Mouse (Mus musculus): ENCODE data around the gene Pak7. TPM values are rescaled to one million over a fixed set of nuclear protein-coding genes. Genes with fewer than 3 reads are reported as not detected.
"Not testable (repeated sequence)": the region's sequence is repeated elsewhere in the genome, so short reads cannot be mapped to it uniquely, and the experiment has no call there.

The Pak7 gene
- polyA plus RNA-seq, 1 experiment from 2014 or later: 17.2 TPM

GRCm38 (mm10) chr2:136350459-136350858 is 37.3 kb downstream of the Pak7 start:
- no peaks in the 10 kb centered on the region for H3K4me1 ChIP-seq (replicated peaks; ENCODE audit: control insufficient read depth, insufficient read depth, low read length)
- no peaks in the 10 kb centered on the region for H3K36me3 ChIP-seq (ENCODE audit: control insufficient read depth, insufficient read depth, low read length)
- no peaks in the 10 kb centered on the region for H3K27me3 ChIP-seq (ENCODE audit: control insufficient read depth, insufficient read depth, low read length)
- no peak overlapping the region for H3K4me2 ChIP-seq (replicated peaks; ENCODE audit: low read depth, low read length)
- H3K4me3 ChIP-seq (ENCODE audit: low read depth, low read length): no peak overlapping the region
- no peaks in the 10 kb centered on the region for H3K9me3 ChIP-seq (ENCODE audit: control insufficient read depth, low read length)
- no peak overlapping the region for H3K27ac ChIP-seq (ENCODE audit: low read depth, low read length)
- WGBS: 78% methylated on average over 3 of the region's 3 CpGs
- no peak overlapping the region for H3K9ac ChIP-seq (ENCODE audit: low read depth, low read length)
- ATAC-seq (ENCODE audit: low FRiP score): no peak
- DNase-seq (ENCODE audit: low spot score): no peak

- H3K4me2 ChIP-seq (replicated peaks; ENCODE audit: low read depth, low read length): no peak overlapping the region
- no peak overlapping the region for H3K9ac ChIP-seq (ENCODE audit: low read depth, low read length)
- DNase-seq (ENCODE audit: low spot score): no peak
- no peak overlapping the region for H3K4me3 ChIP-seq (ENCODE audit: low read depth, low read length)
- 87% methylated on average over 8 of the region's 8 CpGs for WGBS
- no peaks in the 10 kb centered on the region for H3K9me3 ChIP-seq (ENCODE audit: control insufficient read depth, low read length)
- no peaks in the 10 kb centered on the region for H3K27me3 ChIP-seq (ENCODE audit: control insufficient read depth, insufficient read depth, low read length)
- no peaks in the 10 kb centered on the region for H3K36me3 ChIP-seq (ENCODE audit: control insufficient read depth, insufficient read depth, low read length)
- H3K4me1 ChIP-seq (replicated peaks; ENCODE audit: control insufficient read depth, insufficient read depth, low read length): no peaks in the 10 kb centered on the region
- ATAC-seq (ENCODE audit: low FRiP score): no peak
- no peak overlapping the region for H3K27ac ChIP-seq (ENCODE audit: low read depth, low read length)
Observed at GRCm38 (mm10) chr2:136349671-136350275, 38.0 kb downstream of the Pak7 start.

DNA sequence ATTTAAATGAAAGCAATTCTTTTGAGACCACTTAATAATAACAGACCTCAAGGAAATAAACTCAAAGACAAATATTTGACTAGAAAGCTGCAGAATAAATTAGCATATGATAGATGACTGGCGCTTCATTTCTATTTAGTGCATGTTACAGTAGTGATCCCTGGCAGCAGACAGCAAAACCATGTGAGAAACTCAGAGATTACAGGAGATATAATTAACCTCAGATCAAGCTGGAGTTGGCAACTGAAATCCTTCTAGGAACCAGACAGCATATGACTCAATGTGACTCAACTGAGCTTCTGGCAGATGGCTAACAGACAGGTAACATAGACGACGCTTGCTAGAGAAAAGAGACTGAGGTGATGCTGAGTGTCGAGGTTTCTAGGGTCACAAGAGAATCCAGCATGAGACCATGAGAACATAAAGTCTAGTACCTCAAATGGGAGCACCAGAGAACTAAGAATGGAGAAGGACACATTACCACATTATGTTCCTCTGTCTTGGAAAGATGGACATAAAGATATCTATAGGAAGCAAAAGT is 43.5 kb downstream of the Pak7 start:
- not testable (repeated sequence) for H3K27ac ChIP-seq (ENCODE audit: low read depth, low read length); DNase-seq (ENCODE audit: low spot score); H3K9ac ChIP-seq (ENCODE audit: low read depth, low read length); H3K4me2 ChIP-seq (replicated peaks; ENCODE audit: low read depth, low read length); H3K4me1 ChIP-seq (replicated peaks; ENCODE audit: control insufficient read depth, insufficient read depth, low read length); H3K36me3 ChIP-seq (ENCODE audit: control insufficient read depth, insufficient read depth, low read length); H3K27me3 ChIP-seq (ENCODE audit: control insufficient read depth, insufficient read depth, low read length); ATAC-seq (ENCODE audit: low FRiP score); H3K4me3 ChIP-seq (ENCODE audit: low read depth, low read length); H3K9me3 ChIP-seq (ENCODE audit: control insufficient read depth, low read length)
- 89% methylated on average over 4 of the region's 4 CpGs for WGBS

DNA sequence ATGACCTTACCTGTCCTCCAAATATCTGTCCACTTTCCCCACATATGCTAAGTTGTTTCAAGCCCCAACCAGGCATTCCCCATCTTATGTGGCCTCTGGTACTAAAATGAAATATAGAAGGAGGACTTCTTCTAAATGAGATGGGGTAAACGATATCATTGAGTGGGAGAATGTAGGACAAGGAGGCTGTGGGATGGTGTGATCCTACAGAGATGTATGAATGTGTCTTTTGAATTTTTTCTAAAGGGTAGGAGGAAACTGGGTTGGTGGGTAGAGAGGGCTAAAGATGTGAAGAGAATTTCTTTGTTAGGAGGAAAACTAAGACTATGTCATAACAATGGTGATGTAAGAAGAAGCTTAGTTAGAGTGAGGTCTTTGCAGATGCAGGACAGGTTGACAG is 57.8 kb downstream of the Pak7 start:
- H3K9ac ChIP-seq (ENCODE audit: low read depth, low read length): no peak overlapping the region
- H3K9me3 ChIP-seq (ENCODE audit: control insufficient read depth, low read length): no peaks in the 10 kb centered on the region
- H3K27ac ChIP-seq (ENCODE audit: low read depth, low read length): no peak overlapping the region
- WGBS: 84% methylated on average over 1 of the region's 1 CpGs
- no peaks in the 10 kb centered on the region for H3K27me3 ChIP-seq (ENCODE audit: control insufficient read depth, insufficient read depth, low read length)
- H3K4me2 ChIP-seq (replicated peaks; ENCODE audit: low read depth, low read length): no peak overlapping the region
- H3K4me3 ChIP-seq (ENCODE audit: low read depth, low read length): no peak overlapping the region
- ATAC-seq (ENCODE audit: low FRiP score) (no peak), DNase-seq (ENCODE audit: low spot score) (no peak)
- no peaks in the 10 kb centered on the region for H3K36me3 ChIP-seq (ENCODE audit: control insufficient read depth, insufficient read depth, low read length)
- no peaks in the 10 kb centered on the region for H3K4me1 ChIP-seq (replicated peaks; ENCODE audit: control insufficient read depth, insufficient read depth, low read length)

GRCm38 (mm10) chr2:136325646-136326045 is 62.1 kb downstream of the Pak7 start:
- ATAC-seq (ENCODE audit: low FRiP score) (no peak), DNase-seq (ENCODE audit: low spot score) (no peak)
- Histone ChIP-seq H3K27me3 (ENCODE audit: control insufficient read depth, insufficient read depth, low read length) (no peaks in the 10 kb centered on the region), H3K4me2 (replicated peaks; ENCODE audit: low read depth, low read length) (no peak overlapping the region), H3K36me3 (ENCODE audit: control insufficient read depth, insufficient read depth, low read length) (no peaks in the 10 kb centered on the region), H3K9ac (ENCODE audit: low read depth, low read length) (no peak overlapping the region), H3K9me3 (ENCODE audit: control insufficient read depth, low read length) (no peaks in the 10 kb centered on the region), H3K4me1 (replicated peaks; ENCODE audit: control insufficient read depth, insufficient read depth, low read length) (no peaks in the 10 kb centered on the region), H3K4me3 (ENCODE audit: low read depth, low read length) (no peak overlapping the region), H3K27ac (ENCODE audit: low read depth, low read length) (no peak overlapping the region)
- 78% methylated on average over 4 of the region's 4 CpGs for WGBS

DNA sequence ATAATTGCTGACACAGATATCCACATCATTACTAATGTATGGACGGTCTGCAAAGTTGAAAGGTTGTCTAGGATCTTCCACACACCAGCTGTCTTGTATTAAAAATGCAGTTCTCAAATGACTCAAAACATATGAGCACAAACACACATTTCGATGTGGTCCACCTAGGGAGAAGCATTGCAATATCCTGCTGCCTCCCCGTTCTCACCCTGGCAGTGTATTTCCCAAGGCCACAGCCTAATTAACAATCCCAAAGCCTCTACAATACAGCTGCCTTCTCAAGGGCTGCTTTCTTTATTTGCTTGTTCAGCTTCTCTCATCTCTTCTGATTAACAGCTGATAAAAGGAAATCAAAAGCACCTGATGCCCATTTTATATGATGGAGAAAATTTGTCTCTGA is 78.5 kb downstream of the Pak7 start:
- no peak overlapping the region for H3K9ac ChIP-seq (ENCODE audit: low read depth, low read length)
- H3K4me1 ChIP-seq (replicated peaks; ENCODE audit: control insufficient read depth, insufficient read depth, low read length): no peaks in the 10 kb centered on the region
- no peaks in the 10 kb centered on the region for H3K9me3 ChIP-seq (ENCODE audit: control insufficient read depth, low read length)
- no peak overlapping the region for H3K4me2 ChIP-seq (replicated peaks; ENCODE audit: low read depth, low read length)
- DNase-seq (ENCODE audit: low spot score): peak; percentile 5
- H3K4me3 ChIP-seq (ENCODE audit: low read depth, low read length): no peak overlapping the region
- WGBS: 57% methylated on average over 3 of the region's 3 CpGs
- H3K27ac ChIP-seq (ENCODE audit: low read depth, low read length): no peak overlapping the region
- no peaks in the 10 kb centered on the region for H3K27me3 ChIP-seq (ENCODE audit: control insufficient read depth, insufficient read depth, low read length)
- H3K36me3 ChIP-seq (ENCODE audit: control insufficient read depth, insufficient read depth, low read length): no peaks in the 10 kb centered on the region
- ATAC-seq (ENCODE audit: low FRiP score): peak; percentile 76

DNA sequence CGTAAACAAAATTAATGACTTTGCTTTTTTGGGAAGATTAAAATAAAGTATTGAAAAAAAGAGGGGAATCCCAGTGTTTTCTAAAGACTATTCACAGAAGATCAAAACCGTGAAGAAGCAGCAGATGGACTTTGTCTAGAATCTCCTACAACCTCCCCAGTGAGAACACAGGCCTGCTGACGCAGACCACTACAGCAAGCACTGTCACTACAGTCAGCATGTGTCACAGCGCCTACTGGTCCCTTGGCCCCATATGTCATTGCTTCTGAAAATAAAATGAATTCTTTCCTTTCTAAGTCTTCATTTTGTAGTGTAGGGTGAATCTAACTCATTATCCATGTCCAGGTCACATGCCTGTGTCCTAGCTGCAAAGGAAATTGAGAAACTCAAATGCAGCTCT is 79.0 kb downstream of the Pak7 start:
- Histone ChIP-seq H3K36me3 (ENCODE audit: control insufficient read depth, insufficient read depth, low read length) (no peaks in the 10 kb centered on the region), H3K9ac (ENCODE audit: low read depth, low read length) (no peak overlapping the region), H3K4me2 (replicated peaks; ENCODE audit: low read depth, low read length) (no peak overlapping the region), H3K9me3 (ENCODE audit: control insufficient read depth, low read length) (no peaks in the 10 kb centered on the region), H3K27me3 (ENCODE audit: control insufficient read depth, insufficient read depth, low read length) (no peaks in the 10 kb centered on the region), H3K4me1 (replicated peaks; ENCODE audit: control insufficient read depth, insufficient read depth, low read length) (no peaks in the 10 kb centered on the region), H3K4me3 (ENCODE audit: low read depth, low read length) (no peak overlapping the region), H3K27ac (ENCODE audit: low read depth, low read length) (no peak overlapping the region)
- DNase-seq (ENCODE audit: low spot score) (no peak), ATAC-seq (ENCODE audit: low FRiP score) (peak; percentile 61; the same call in 1 of the 2 replicates)
- WGBS: 75% methylated on average over 4 of the region's 4 CpGs

- ATAC-seq (ENCODE audit: low FRiP score) (no peak), DNase-seq (ENCODE audit: low spot score) (no peak)
- Histone ChIP-seq H3K9me3 (ENCODE audit: control insufficient read depth, low read length) (no peaks in the 10 kb centered on the region), H3K27me3 (ENCODE audit: control insufficient read depth, insufficient read depth, low read length) (no peaks in the 10 kb centered on the region), H3K27ac (ENCODE audit: low read depth, low read length) (no peak overlapping the region), H3K4me2 (replicated peaks; ENCODE audit: low read depth, low read length) (no peak overlapping the region), H3K36me3 (ENCODE audit: control insufficient read depth, insufficient read depth, low read length) (no peaks in the 10 kb centered on the region), H3K4me3 (ENCODE audit: low read depth, low read length) (no peak overlapping the region), H3K4me1 (replicated peaks; ENCODE audit: control insufficient read depth, insufficient read depth, low read length) (no peaks in the 10 kb centered on the region), H3K9ac (ENCODE audit: low read depth, low read length) (no peak overlapping the region)
- 78% methylated on average over 2 of the region's 2 CpGs for WGBS
Observed at GRCm38 (mm10) chr2:136302201-136302600, 85.6 kb downstream of the Pak7 start.

GRCm38 (mm10) chr2:136301406-136301805 is 86.4 kb downstream of the Pak7 start:
- Histone ChIP-seq H3K27ac (ENCODE audit: low read depth, low read length) (no peak overlapping the region), H3K4me1 (replicated peaks; ENCODE audit: control insufficient read depth, insufficient read depth, low read length) (no peaks in the 10 kb centered on the region), H3K9me3 (ENCODE audit: control insufficient read depth, low read length) (no peaks in the 10 kb centered on the region), H3K4me3 (ENCODE audit: low read depth, low read length) (no peak overlapping the region), H3K4me2 (replicated peaks; ENCODE audit: low read depth, low read length) (no peak overlapping the region), H3K27me3 (ENCODE audit: control insufficient read depth, insufficient read depth, low read length) (no peaks in the 10 kb centered on the region), H3K36me3 (ENCODE audit: control insufficient read depth, insufficient read depth, low read length) (no peaks in the 10 kb centered on the region), H3K9ac (ENCODE audit: low read depth, low read length) (no peak overlapping the region)
- ATAC-seq (ENCODE audit: low FRiP score) (no peak), DNase-seq (ENCODE audit: low spot score) (no peak)

Measured in hindbrain, embryonic 11.5 days (tissue).